Mouse (Mus musculus) limb, embryonic 15.5 days (tissue): ENCODE results near the gene Upk3a. TPM values are rescaled to one million over a fixed set of nuclear protein-coding genes. Genes with fewer than 3 reads are reported as not detected.
A peak's percentile ranks its signal among the peaks of the same experiment; 100 is the strongest.

Experiments used
- ATAC-seq: fragments of 200-750 bp; cut with Nextera tagmentation; 2 replicates; pipeline ENCODE4 v1.8.0; 2017; ENCODE audit warnings: low read depth, moderate TSS enrichment; ENCODE audit not compliant: insufficient number of reproducible peaks, low FRiP score, low TSS enrichment
- H3K27ac ChIP-seq: fragments of 300-500 bp; sonication (generic); 2 replicates; pipeline ENCODE4 v1.5.1; 2015; ENCODE audit warnings: moderate library complexity, mild to moderate bottlenecking, inconsistent platforms
- H3K27me3 ChIP-seq: fragments of 300-500 bp; sonication (generic); 2 replicates; pipeline ENCODE4 v1.6.1; 2015; ENCODE audit warnings: inconsistent platforms
- H3K36me3 ChIP-seq: fragments of 300-500 bp; sonication (generic); 2 replicates; pipeline ENCODE4 v1.6.1; 2015; ENCODE audit warnings: inconsistent platforms
- H3K4me1 ChIP-seq: fragments of 300-500 bp; sonication (generic); 2 replicates; pipeline ENCODE4 v1.6.1; 2015; ENCODE audit warnings: inconsistent platforms
- H3K4me2 ChIP-seq: fragments of 300-500 bp; sonication (generic); 2 replicates; pipeline ENCODE4 v1.6.1; 2015; ENCODE audit warnings: mild to moderate bottlenecking, inconsistent platforms
- H3K4me3 ChIP-seq: fragments of 300-500 bp; sonication (generic); 2 replicates; pipeline ENCODE4 v1.5.1; 2015; ENCODE audit warnings: mild to moderate bottlenecking, inconsistent platforms
- H3K9ac ChIP-seq: fragments of 300-500 bp; sonication (generic); 2 replicates; pipeline ENCODE4 v1.6.1; 2015; ENCODE audit warnings: inconsistent platforms
- H3K9me3 ChIP-seq: fragments of 300-500 bp; sonication (generic); 2 replicates; pipeline ENCODE4 v1.6.1; 2016; ENCODE audit warnings: inconsistent platforms
- WGBS: fragments of 180-500 bp; shearing (Covaris S2); methylation state at CpG from one replicate; pipeline ENCODE4 v1.1.7; 2015; 5-methylcytosine and 5-hydroxymethylcytosine counted together
- polyA plus RNA-seq: library from polyadenylated mRNA; unstranded; fragments of >200 nt; fragmentation: Nextera tagmentation; extraction: Ambion mirVana; gene quantifications from 2 replicates; pipeline ENCODE4 v1.2.1, GENCODE M21; 2015

Gene Upk3a
- polyA plus RNA-seq: 0.14 TPM in 1 of 2 replicates, not detected in the other

DNA sequence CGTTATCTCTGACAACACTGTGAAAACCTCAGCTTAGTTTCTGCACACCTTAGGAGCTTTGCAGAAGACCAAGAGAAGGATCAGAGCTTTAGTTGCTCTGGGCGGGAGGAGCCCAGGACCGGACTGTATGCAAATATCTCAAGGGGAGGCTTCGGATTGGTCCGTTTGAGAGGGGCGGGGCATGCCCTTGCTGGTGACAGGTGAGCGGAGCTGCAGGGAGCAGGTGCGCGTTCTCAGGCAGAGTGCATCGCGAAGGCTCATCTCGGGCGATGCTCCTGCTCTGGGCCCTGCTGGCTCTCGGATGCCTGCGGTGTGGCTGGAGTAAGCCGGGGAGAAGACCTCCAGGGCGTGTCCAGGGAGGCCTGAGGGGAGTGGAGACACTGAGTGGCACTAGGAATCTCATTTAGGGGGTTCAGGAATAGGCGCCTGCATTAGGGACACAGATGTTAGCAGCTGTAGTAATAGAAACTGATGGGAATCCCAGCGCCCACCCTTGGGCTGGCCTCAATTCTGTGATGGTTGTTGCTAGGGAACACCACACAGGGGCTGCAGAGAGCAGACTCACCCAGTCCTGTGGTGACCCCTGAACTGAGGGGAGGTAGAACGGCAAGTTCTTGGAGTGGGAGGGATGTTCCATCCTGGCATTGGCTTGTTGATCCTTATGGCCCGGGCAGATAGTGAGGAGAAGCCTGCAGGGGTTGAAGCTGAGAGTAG lies at the start of gene Upk3a:
Gene Upk3a, plus strand, starts transcription at position 191 of the 714 bp plus-strand sequence.
- ATAC-seq: no peak
- peaks cover 29% of the 10 kb centered on the region for H3K27me3 ChIP-seq
- H3K4me2 ChIP-seq: no peak within 1 kb of the TSS
- no peak within 1 kb of the TSS for H3K4me3 ChIP-seq
- H3K27ac ChIP-seq: no peak within 1 kb of the TSS
- H3K36me3 ChIP-seq: no peaks in the 10 kb centered on the region
- no peak within 1 kb of the TSS for H3K9ac ChIP-seq
- 11% methylated on average over 21 of the region's 21 CpGs for WGBS
- H3K9me3 ChIP-seq: no peaks in the 10 kb centered on the region
- H3K4me1 ChIP-seq: peaks cover 9% of the 10 kb centered on the region

DNA sequence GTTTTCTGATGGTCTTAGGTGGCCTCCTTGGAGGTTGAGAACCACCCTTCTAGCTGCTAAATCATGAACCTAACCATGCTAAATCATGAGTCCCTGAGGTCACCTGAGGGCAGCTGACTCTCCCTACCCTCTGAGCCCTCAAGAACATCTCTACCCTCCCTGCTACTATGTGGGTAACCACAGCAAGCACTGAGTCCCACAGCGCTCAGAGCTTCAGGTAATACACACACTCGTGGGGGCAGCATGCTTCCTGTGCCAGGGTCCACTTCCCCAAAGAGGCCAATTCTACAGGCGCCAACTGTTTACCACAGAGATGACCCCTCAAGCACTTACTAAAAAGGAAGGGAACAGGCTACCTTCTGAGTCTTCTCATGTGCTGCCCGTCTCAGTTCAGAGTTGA lies 48.4 kb upstream of the Upk3a start:
- Histone ChIP-seq H3K4me1 (no peaks in the 10 kb centered on the region), H3K9me3 (no peaks in the 10 kb centered on the region), H3K4me3 (no peak overlapping the region), H3K4me2 (no peak overlapping the region), H3K27me3 (no peaks in the 10 kb centered on the region), H3K36me3 (peaks cover 4% of the 10 kb centered on the region; the same call in 1 of the 2 replicates), H3K9ac (no peak overlapping the region), H3K27ac (no peak overlapping the region)
- no peak for ATAC-seq
- WGBS: 85% methylated on average over 4 of the region's 4 CpGs

- Histone ChIP-seq H3K27ac (no peak overlapping the region), H3K9me3 (no peaks in the 10 kb centered on the region), H3K27me3 (no peaks in the 10 kb centered on the region), H3K9ac (no peak overlapping the region), H3K36me3 (peaks cover 4% of the 10 kb centered on the region; the same call in 1 of the 2 replicates), H3K4me3 (no peak overlapping the region), H3K4me2 (no peak overlapping the region), H3K4me1 (no peaks in the 10 kb centered on the region; the same call in 1 of the 2 replicates)
- ATAC-seq: no peak
- WGBS: 80% methylated on average over 8 of the region's 8 CpGs
These were observed 43.9 kb upstream of the Upk3a start for GRCm38 (mm10) chr15:84972860-84973543.

DNA sequence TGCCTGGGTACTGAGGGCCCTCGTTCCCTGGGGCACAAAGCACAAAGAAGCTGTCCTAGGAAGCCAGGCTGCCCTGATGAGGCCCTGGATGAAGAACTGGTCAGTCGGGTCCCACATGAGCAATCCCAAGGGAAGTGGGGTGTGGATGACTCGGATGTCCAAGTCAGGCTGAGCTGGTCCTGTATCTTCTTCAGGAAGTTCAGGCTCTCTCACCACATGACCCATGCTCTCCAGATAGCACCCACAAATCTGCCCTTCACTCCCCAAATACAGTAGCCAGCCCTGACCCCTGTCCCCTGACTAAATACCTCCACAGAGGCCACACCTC lies 43.4 kb upstream of the Upk3a start:
- H3K4me3 ChIP-seq: no peak overlapping the region
- no peaks in the 10 kb centered on the region; the same call in 1 of the 2 replicates for H3K4me1 ChIP-seq
- H3K36me3 ChIP-seq: peaks cover 4% of the 10 kb centered on the region; the same call in 1 of the 2 replicates
- no peaks in the 10 kb centered on the region for H3K9me3 ChIP-seq
- H3K9ac ChIP-seq: no peak overlapping the region
- no peaks in the 10 kb centered on the region for H3K27me3 ChIP-seq
- no peak overlapping the region for H3K4me2 ChIP-seq
- ATAC-seq: no peak
- H3K27ac ChIP-seq: no peak overlapping the region
- 75% methylated on average over 3 of the region's 3 CpGs for WGBS

GRCm38 (mm10) chr15:84975729-84976128 lies 41.2 kb upstream of the Upk3a start:
- WGBS: 31% methylated on average over 4 of the region's 4 CpGs
- Histone ChIP-seq H3K4me2 (no peak overlapping the region), H3K27ac (no peak overlapping the region), H3K36me3 (no peaks in the 10 kb centered on the region; the same call in 1 of the 2 replicates), H3K9me3 (no peaks in the 10 kb centered on the region), H3K4me3 (no peak overlapping the region), H3K4me1 (no peaks in the 10 kb centered on the region; the same call in 1 of the 2 replicates), H3K9ac (no peak overlapping the region), H3K27me3 (no peaks in the 10 kb centered on the region)
- no peak for ATAC-seq

DNA sequence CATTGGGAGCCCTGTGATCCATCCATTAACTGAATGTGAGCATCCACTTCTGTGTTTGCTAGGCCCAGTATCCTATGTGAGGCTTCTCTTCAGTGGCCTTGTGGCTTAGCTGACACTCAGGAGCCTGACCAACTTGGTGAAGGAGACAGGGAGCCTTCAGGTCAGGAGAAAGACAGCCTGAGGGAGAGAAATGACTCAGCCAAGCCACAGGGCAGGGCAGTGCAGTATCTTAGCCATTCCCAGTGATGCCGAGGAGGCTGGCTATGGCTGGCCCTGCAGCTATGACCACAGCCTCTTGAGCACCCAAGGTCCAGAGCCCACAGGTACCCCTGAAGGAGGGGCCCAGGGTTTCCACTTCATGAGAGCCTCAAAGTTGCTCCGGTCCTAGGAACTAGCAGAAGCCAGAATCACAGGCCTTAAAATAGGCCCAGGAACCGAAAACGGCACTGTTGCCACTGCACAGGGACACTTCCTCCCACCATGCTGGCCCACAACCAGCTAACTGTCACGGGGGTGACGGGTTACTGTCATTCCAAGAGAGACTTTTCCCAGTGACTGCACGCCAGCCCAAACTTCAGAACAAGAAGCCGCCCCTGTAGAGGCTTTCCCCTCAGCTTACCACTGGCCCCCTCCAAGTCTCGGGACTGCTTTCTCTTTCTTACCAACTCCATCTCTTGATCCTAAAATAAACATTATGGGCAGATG lies 35.2 kb upstream of the Upk3a start:
- Histone ChIP-seq H3K27ac (no peak overlapping the region), H3K36me3 (no peaks in the 10 kb centered on the region; the same call in 1 of the 2 replicates), H3K9me3 (no peaks in the 10 kb centered on the region), H3K4me2 (no peak overlapping the region), H3K9ac (no peak overlapping the region), H3K27me3 (no peaks in the 10 kb centered on the region), H3K4me3 (no peak overlapping the region), H3K4me1 (peaks cover 31% of the 10 kb centered on the region)
- ATAC-seq: no peak
- WGBS: 86% methylated on average over 9 of the region's 9 CpGs

GRCm38 (mm10) chr15:84982888-84983287 lies 34.1 kb upstream of the Upk3a start:
- no peak overlapping the region for H3K4me3 ChIP-seq
- H3K9me3 ChIP-seq: no peaks in the 10 kb centered on the region
- no peak overlapping the region for H3K27ac ChIP-seq
- H3K27me3 ChIP-seq: no peaks in the 10 kb centered on the region
- no peaks in the 10 kb centered on the region; the same call in 1 of the 2 replicates for H3K36me3 ChIP-seq
- H3K4me2 ChIP-seq: no peak overlapping the region
- no peak for ATAC-seq
- WGBS: 80% methylated on average over 3 of the region's 3 CpGs
- H3K4me1 ChIP-seq: peaks cover 36% of the 10 kb centered on the region
- H3K9ac ChIP-seq: no peak overlapping the region

- Histone ChIP-seq H3K27me3 (0 out of 2 replicates have a peak, but pooled peaks cover under 1% of the 10 kb centered on the region), H3K9ac (no peak overlapping the region), H3K9me3 (no peaks in the 10 kb centered on the region), H3K27ac (no peak overlapping the region), H3K4me3 (no peak overlapping the region), H3K36me3 (no peaks in the 10 kb centered on the region; the same call in 1 of the 2 replicates), H3K4me2 (no peak overlapping the region), H3K4me1 (peaks cover 43% of the 10 kb centered on the region)
- no peak for ATAC-seq
- 70% methylated on average over 7 of the region's 7 CpGs for WGBS
These were observed 33.2 kb upstream of the Upk3a start for GRCm38 (mm10) chr15:84983721-84984120.

DNA sequence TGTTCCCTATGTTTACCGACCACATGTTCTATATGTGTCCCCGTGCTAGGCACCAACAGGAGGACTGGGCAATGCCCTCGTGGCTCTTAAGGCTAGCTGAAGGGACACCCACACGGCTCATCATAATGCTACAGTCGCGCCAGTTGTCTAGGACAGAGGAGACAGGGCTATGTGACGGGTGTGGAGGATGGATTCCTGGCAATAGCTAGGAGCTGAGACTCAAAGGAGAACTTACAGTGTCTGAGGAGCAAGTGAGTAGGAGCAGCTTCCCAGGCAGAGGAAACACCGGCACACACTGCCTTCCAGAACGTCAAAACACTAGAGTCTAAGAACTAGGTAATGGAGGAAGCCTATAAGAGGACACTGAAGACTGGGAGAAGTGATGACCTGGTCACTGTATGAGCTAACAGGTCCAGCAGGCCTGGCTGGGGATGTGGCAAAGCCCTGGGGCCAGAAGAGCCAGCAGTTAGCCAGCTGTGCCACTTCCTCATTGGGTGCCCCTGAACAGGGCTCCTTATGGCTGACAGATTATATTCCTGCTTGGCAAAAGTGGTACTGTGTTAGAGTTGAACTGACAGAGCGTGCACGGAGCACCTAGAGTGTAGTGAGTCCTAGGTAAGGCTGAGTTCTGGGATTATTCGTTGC lies 31.3 kb upstream of the Upk3a start:
- Histone ChIP-seq H3K9me3 (no peaks in the 10 kb centered on the region), H3K4me3 (no peak overlapping the region), H3K4me2 (no peak overlapping the region), H3K27ac (no peak overlapping the region), H3K9ac (no peak overlapping the region), H3K36me3 (no peaks in the 10 kb centered on the region), H3K27me3 (0 out of 2 replicates have a peak, but pooled peaks cover 4% of the 10 kb centered on the region), H3K4me1 (peaks cover 43% of the 10 kb centered on the region)
- ATAC-seq: no peak
- 87% methylated on average over 12 of the region's 12 CpGs for WGBS

- no peak for ATAC-seq
- Histone ChIP-seq H3K9me3 (no peaks in the 10 kb centered on the region), H3K4me3 (peak overlapping the region; percentile 74), H3K27ac (no peak overlapping the region), H3K36me3 (no peaks in the 10 kb centered on the region), H3K4me2 (peak overlapping the region; percentile 81), H3K9ac (peak overlapping the region; percentile 95), H3K4me1 (peaks cover 43% of the 10 kb centered on the region), H3K27me3 (0 out of 2 replicates have a peak, but pooled peaks cover 4% of the 10 kb centered on the region)
- 65% methylated on average over 4 of the region's 4 CpGs for WGBS
These were observed 30.5 kb upstream of the Upk3a start for GRCm38 (mm10) chr15:84986171-84987019.
